Mouse (Mus musculus): ENCODE results near the gene Cnnm4. TPM values are rescaled to one million over a fixed set of nuclear protein-coding genes. Genes with fewer than 3 reads are reported as not detected.
"Not testable (repeated sequence)": the region's sequence is repeated elsewhere in the genome, so short reads cannot be mapped to it uniquely, and the experiment has no call there.

Cnnm4 gene
- polyA plus RNA-seq, 1 experiment from 2014 or later: 11.0 TPM

GRCm38 (mm10) chr1:36534595-36535058 lies 63.2 kb downstream of the Cnnm4 start:
- H3K4me3 ChIP-seq (replicated peaks; ENCODE audit: low read length): no peak overlapping the region
- WGBS: 90% methylated on average over 6 of the region's 6 CpGs
- H3K9ac ChIP-seq (replicated peaks; ENCODE audit: low read depth, low read length): no peak overlapping the region
- H3K9me3 ChIP-seq (ENCODE audit: control insufficient read depth, low read length): no peaks in the 10 kb centered on the region
- H3K4me2 ChIP-seq (ENCODE audit: low read length): no peak overlapping the region
- no peaks in the 10 kb centered on the region for H3K36me3 ChIP-seq (ENCODE audit: control insufficient read depth, insufficient read depth)
- H3K4me1 ChIP-seq (replicated peaks; ENCODE audit: control insufficient read depth, insufficient read depth, low read length): peaks cover 12% of the 10 kb centered on the region; the same call in 1 of the 2 replicates
- H3K27ac ChIP-seq (ENCODE audit: low read length): no peak overlapping the region
- no peak for ATAC-seq
- H3K27me3 ChIP-seq (replicated peaks; ENCODE audit: control insufficient read depth, insufficient read depth, low read length): no peaks in the 10 kb centered on the region

GRCm38 (mm10) chr1:36535477-36536396 lies 64.3 kb downstream of the Cnnm4 start:
- Histone ChIP-seq H3K27me3 (replicated peaks; ENCODE audit: control insufficient read depth, insufficient read depth, low read length) (no peaks in the 10 kb centered on the region), H3K4me2 (ENCODE audit: low read length) (no peak overlapping the region), H3K27ac (ENCODE audit: low read length) (no peak overlapping the region), H3K4me3 (replicated peaks; ENCODE audit: low read length) (no peak overlapping the region), H3K36me3 (ENCODE audit: control insufficient read depth, insufficient read depth) (no peaks in the 10 kb centered on the region), H3K4me1 (replicated peaks; ENCODE audit: control insufficient read depth, insufficient read depth, low read length) (peaks cover 5% of the 10 kb centered on the region; the same call in 1 of the 2 replicates), H3K9ac (replicated peaks; ENCODE audit: low read depth, low read length) (no peak overlapping the region), H3K9me3 (ENCODE audit: control insufficient read depth, low read length) (no peaks in the 10 kb centered on the region)
- ATAC-seq: no peak
- WGBS: 90% methylated on average over 11 of the region's 11 CpGs

GRCm38 (mm10) chr1:36536397-36536728 lies 64.9 kb downstream of the Cnnm4 start:
- 86% methylated on average over 8 of the region's 8 CpGs for WGBS
- H3K27ac ChIP-seq (ENCODE audit: low read length): no peak overlapping the region
- peaks cover 2% of the 10 kb centered on the region; the same call in 1 of the 2 replicates for H3K36me3 ChIP-seq (ENCODE audit: control insufficient read depth, insufficient read depth)
- H3K9ac ChIP-seq (replicated peaks; ENCODE audit: low read depth, low read length): no peak overlapping the region
- ATAC-seq: no peak
- H3K9me3 ChIP-seq (ENCODE audit: control insufficient read depth, low read length): no peaks in the 10 kb centered on the region
- H3K4me2 ChIP-seq (ENCODE audit: low read length): no peak overlapping the region
- H3K4me3 ChIP-seq (replicated peaks; ENCODE audit: low read length): no peak overlapping the region
- no peaks in the 10 kb centered on the region for H3K27me3 ChIP-seq (replicated peaks; ENCODE audit: control insufficient read depth, insufficient read depth, low read length)
- H3K4me1 ChIP-seq (replicated peaks; ENCODE audit: control insufficient read depth, insufficient read depth, low read length): 0 out of 2 replicates have a peak, but pooled peaks cover 5% of the 10 kb centered on the region

DNA sequence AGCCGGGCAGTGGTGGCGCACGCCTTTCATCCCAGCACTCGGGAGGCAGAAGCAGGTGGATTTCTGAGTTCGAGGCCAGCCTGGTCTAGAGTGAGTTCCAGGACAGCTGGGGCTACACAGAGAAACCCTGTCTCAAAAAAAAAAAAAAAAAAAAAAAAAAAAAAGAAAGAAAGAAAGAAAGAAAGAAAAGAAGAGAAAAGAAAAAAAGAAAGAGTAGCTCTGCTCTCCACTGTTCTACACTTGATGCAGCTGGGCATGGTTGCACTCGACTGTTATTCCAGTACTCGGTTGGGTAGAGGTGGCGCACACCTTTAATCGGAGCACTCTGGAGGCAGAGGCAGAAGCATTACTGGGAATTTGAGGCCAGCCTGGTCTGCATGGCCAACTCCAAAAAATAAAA lies 65.4 kb downstream of the Cnnm4 start, which contains the start of gene Ankrd23:
Gene Ankrd23 (minus strand): TSS at position 101 of the 400 bp plus-strand sequence.
- not testable (repeated sequence) for H3K27ac ChIP-seq (ENCODE audit: low read length)
- WGBS: 96% methylated on average over 9 of the region's 9 CpGs

DNA sequence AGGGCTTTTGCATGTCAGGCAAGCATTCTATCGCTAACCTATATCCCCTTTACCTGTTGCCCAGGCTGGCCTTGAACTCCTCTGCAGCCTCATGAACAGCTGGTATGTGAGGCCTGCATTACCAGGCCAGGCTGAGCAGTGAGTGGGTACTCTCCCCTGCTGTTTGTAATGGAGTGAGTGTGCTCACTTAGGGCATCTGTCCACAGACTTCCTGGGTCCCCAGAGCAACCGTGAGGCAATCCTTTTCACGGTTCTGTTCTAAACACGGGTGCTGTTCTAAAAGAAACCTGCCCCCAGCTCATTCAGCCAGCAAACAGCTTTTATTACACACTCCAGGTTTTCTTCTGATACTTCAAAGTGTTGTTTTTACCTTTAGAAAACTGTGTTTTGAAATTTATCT lies 67.3 kb downstream of the Cnnm4 start:
- Histone ChIP-seq H3K36me3 (ENCODE audit: control insufficient read depth, insufficient read depth) (peaks cover 2% of the 10 kb centered on the region; the same call in 1 of the 2 replicates), H3K27me3 (replicated peaks; ENCODE audit: control insufficient read depth, insufficient read depth, low read length) (no peaks in the 10 kb centered on the region), H3K4me3 (replicated peaks; ENCODE audit: low read length) (no peak overlapping the region), H3K4me2 (ENCODE audit: low read length) (no peak overlapping the region), H3K9ac (replicated peaks; ENCODE audit: low read depth, low read length) (no peak overlapping the region), H3K4me1 (replicated peaks; ENCODE audit: control insufficient read depth, insufficient read depth, low read length) (0 out of 2 replicates have a peak, but pooled peaks cover 6% of the 10 kb centered on the region), H3K27ac (ENCODE audit: low read length) (no peak overlapping the region), H3K9me3 (ENCODE audit: control insufficient read depth, low read length) (no peaks in the 10 kb centered on the region)
- 81% methylated on average over 4 of the region's 4 CpGs for WGBS
- no peak for ATAC-seq

More for the DNA sequence above, 65.4 kb downstream of the Cnnm4 start, which contains the start of gene Ankrd23:
- H3K4me3 ChIP-seq (replicated peaks; ENCODE audit: low read length); H3K4me1 ChIP-seq (replicated peaks; ENCODE audit: control insufficient read depth, insufficient read depth, low read length); H3K4me2 ChIP-seq (ENCODE audit: low read length); H3K9ac ChIP-seq (replicated peaks; ENCODE audit: low read depth, low read length); H3K27me3 ChIP-seq (replicated peaks; ENCODE audit: control insufficient read depth, insufficient read depth, low read length); H3K9me3 ChIP-seq (ENCODE audit: control insufficient read depth, low read length); H3K36me3 ChIP-seq (ENCODE audit: control insufficient read depth, insufficient read depth); ATAC-seq: not testable (repeated sequence)

DNA sequence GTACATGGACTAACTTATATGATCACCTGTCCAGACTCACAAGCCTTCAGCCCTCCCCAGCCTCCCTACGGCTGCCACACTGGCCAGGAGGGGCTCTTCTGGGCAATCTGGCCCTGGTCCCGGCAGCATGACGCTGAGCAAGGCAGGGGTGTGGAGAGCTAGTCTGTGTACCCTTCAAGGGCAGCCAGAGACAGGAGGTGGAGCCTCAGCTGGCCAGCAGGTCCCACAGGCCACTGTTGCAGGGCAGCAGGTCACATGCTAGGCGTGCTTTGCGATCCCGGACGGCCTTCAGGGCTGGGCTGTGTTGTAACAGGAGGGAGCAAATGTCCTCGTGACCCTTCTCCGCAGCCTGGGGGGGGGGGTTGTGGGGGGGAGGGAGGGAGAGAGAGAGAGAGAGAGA lies 67.8 kb downstream of the Cnnm4 start, which contains the start of gene Gm42417:
Gene Gm42417 (minus strand): TSS at position 244 of the 400 bp plus-strand sequence.
- 0 out of 2 replicates have a peak, but pooled peaks cover 7% of the 10 kb centered on the region for H3K4me1 ChIP-seq (replicated peaks; ENCODE audit: control insufficient read depth, insufficient read depth, low read length)
- no peaks in the 10 kb centered on the region for H3K27me3 ChIP-seq (replicated peaks; ENCODE audit: control insufficient read depth, insufficient read depth, low read length)
- H3K4me2 ChIP-seq (ENCODE audit: low read length): no peak within 1 kb of the TSS
- no peak within 1 kb of the TSS for H3K4me3 ChIP-seq (replicated peaks; ENCODE audit: low read length)
- H3K9ac ChIP-seq (replicated peaks; ENCODE audit: low read depth, low read length): no peak within 1 kb of the TSS
- WGBS: 75% methylated on average over 9 of the region's 9 CpGs
- H3K27ac ChIP-seq (ENCODE audit: low read length): no peak within 1 kb of the TSS
- H3K36me3 ChIP-seq (ENCODE audit: control insufficient read depth, insufficient read depth): peaks cover 2% of the 10 kb centered on the region; the same call in 1 of the 2 replicates
- ATAC-seq: no peak
- no peaks in the 10 kb centered on the region for H3K9me3 ChIP-seq (ENCODE audit: control insufficient read depth, low read length)

DNA sequence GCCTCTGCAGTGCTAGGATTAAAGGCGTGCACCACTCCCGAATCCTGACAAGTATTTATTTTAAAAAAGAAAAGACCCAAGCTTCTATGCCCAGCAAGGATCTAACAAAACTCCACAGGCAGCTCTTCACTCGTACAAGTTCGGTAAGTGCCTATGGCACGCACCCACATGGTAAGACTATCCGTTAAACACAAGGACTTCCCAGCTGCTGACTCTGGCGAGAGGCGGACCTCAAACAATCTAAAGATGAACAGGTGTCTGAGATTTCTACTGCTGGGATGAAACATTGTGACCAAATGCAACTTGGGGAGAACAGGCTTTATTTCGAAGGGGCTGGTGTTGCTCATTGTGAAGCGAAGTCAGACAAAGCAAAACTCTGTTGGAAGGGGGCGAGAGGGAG lies 68.7 kb downstream of the Cnnm4 start:
- H3K9ac ChIP-seq (replicated peaks; ENCODE audit: low read depth, low read length): no peak overlapping the region
- ATAC-seq: no peak
- H3K27ac ChIP-seq (ENCODE audit: low read length): no peak overlapping the region
- 89% methylated on average over 11 of the region's 11 CpGs for WGBS
- H3K9me3 ChIP-seq (ENCODE audit: control insufficient read depth, low read length): no peaks in the 10 kb centered on the region
- no peaks in the 10 kb centered on the region for H3K27me3 ChIP-seq (replicated peaks; ENCODE audit: control insufficient read depth, insufficient read depth, low read length)
- H3K4me1 ChIP-seq (replicated peaks; ENCODE audit: control insufficient read depth, insufficient read depth, low read length): 0 out of 2 replicates have a peak, but pooled peaks cover 7% of the 10 kb centered on the region
- H3K4me3 ChIP-seq (replicated peaks; ENCODE audit: low read length): no peak overlapping the region
- H3K36me3 ChIP-seq (ENCODE audit: control insufficient read depth, insufficient read depth): peaks cover 2% of the 10 kb centered on the region; the same call in 1 of the 2 replicates
- no peak overlapping the region for H3K4me2 ChIP-seq (ENCODE audit: low read length)

DNA sequence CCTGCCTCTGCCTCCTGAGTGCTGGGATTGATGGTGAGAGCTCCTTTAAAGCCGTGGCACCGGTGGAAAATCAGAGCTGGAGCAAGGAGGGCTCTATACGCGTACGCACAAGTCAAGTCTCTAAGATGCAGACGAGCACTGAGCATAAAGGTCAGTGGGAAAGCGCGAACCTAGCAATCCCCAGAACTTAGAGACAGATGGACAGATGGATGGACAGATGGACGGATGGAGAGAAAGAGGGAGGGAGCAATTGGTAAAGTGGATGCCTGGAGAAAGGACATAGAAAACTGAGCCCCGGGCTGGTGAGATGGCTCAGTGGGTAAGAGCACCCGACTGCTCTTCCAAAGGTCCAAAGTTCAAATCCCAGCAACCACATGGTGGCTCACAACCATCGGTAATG lies 69.4 kb downstream of the Cnnm4 start:
- 93% methylated on average over 12 of the region's 12 CpGs for WGBS
- Histone ChIP-seq H3K4me2 (ENCODE audit: low read length) (no peak overlapping the region), H3K36me3 (ENCODE audit: control insufficient read depth, insufficient read depth) (peaks cover 2% of the 10 kb centered on the region; the same call in 1 of the 2 replicates), H3K4me1 (replicated peaks; ENCODE audit: control insufficient read depth, insufficient read depth, low read length) (0 out of 2 replicates have a peak, but pooled peaks cover 9% of the 10 kb centered on the region), H3K27ac (ENCODE audit: low read length) (no peak overlapping the region), H3K9me3 (ENCODE audit: control insufficient read depth, low read length) (no peaks in the 10 kb centered on the region), H3K4me3 (replicated peaks; ENCODE audit: low read length) (no peak overlapping the region), H3K27me3 (replicated peaks; ENCODE audit: control insufficient read depth, insufficient read depth, low read length) (no peaks in the 10 kb centered on the region), H3K9ac (replicated peaks; ENCODE audit: low read depth, low read length) (no peak overlapping the region)
- no peak for ATAC-seq

- Histone ChIP-seq H3K4me2 (ENCODE audit: low read length) (no peak overlapping the region), H3K9ac (replicated peaks; ENCODE audit: low read depth, low read length) (no peak overlapping the region), H3K27ac (ENCODE audit: low read length) (no peak overlapping the region), H3K27me3 (replicated peaks; ENCODE audit: control insufficient read depth, insufficient read depth, low read length) (no peaks in the 10 kb centered on the region), H3K9me3 (ENCODE audit: control insufficient read depth, low read length) (no peaks in the 10 kb centered on the region), H3K36me3 (ENCODE audit: control insufficient read depth, insufficient read depth) (peaks cover 2% of the 10 kb centered on the region; the same call in 1 of the 2 replicates), H3K4me3 (replicated peaks; ENCODE audit: low read length) (no peak overlapping the region), H3K4me1 (replicated peaks; ENCODE audit: control insufficient read depth, insufficient read depth, low read length) (peaks cover 17% of the 10 kb centered on the region)
- WGBS: 89% methylated on average over 16 of the region's 16 CpGs
- no peak for ATAC-seq
These were observed 70.4 kb downstream of the Cnnm4 start for GRCm38 (mm10) chr1:36541844-36542243.

All from forebrain, embryonic 16.5 days (tissue).